Mouse (Mus musculus) retina, adult 2 months (tissue): ENCODE results near the gene Ell2.
"Not testable (repeated sequence)": the region's sequence is repeated elsewhere in the genome, so short reads cannot be mapped to it uniquely, and the experiment has no call there.

Experiments used
- DNase-seq: peaks from one replicate; pipeline ENCODE4 v3.0.0-alpha.2; 2012; ENCODE audit warnings: low read depth, low spot score

Gene Ell2

GRCm38 (mm10) chr13:75706457-75706856, at the start of gene Ell2:
TSS of gene Ell2 (plus strand) at chr13:75706757.
- no peak for DNase-seq

- no peak for DNase-seq
Observed at GRCm38 (mm10) chr13:75685438-75685837, 21.1 kb upstream of the Ell2 start.

GRCm38 (mm10) chr13:75686995-75687394, 19.6 kb upstream of the Ell2 start:
- no peak for DNase-seq

- DNase-seq, result no peak
Observed at GRCm38 (mm10) chr13:75691625-75692024, 14.9 kb upstream of the Ell2 start.

- no peak for DNase-seq
Observed at GRCm38 (mm10) chr13:75693081-75693480, 13.5 kb upstream of the Ell2 start.

- DNase-seq, result no peak
Observed at GRCm38 (mm10) chr13:75702814-75703213, 3.7 kb upstream of the Ell2 start.

GRCm38 (mm10) chr13:75706882-75707816, 592 bp downstream of the Ell2 start:
- peak; percentile 85 for DNase-seq

- DNase-seq, result no peak
Observed at GRCm38 (mm10) chr13:75707821-75708636, 1.5 kb downstream of the Ell2 start.

- no peak for DNase-seq
Observed at GRCm38 (mm10) chr13:75708637-75709002, 2.1 kb downstream of the Ell2 start.

- no peak for DNase-seq
Observed at GRCm38 (mm10) chr13:75709026-75709778, 2.6 kb downstream of the Ell2 start.

- no peak for DNase-seq
Observed at GRCm38 (mm10) chr13:75710152-75710551, 3.6 kb downstream of the Ell2 start.

- DNase-seq, result not testable (repeated sequence)
Observed at GRCm38 (mm10) chr13:75711517-75711916, 5.0 kb downstream of the Ell2 start.

- DNase-seq, result not testable (repeated sequence)
Observed at GRCm38 (mm10) chr13:75712544-75712943, 6.0 kb downstream of the Ell2 start.

GRCm38 (mm10) chr13:75714407-75714806, 7.8 kb downstream of the Ell2 start:
- no peak for DNase-seq

- DNase-seq, result no peak
Observed at GRCm38 (mm10) chr13:75717638-75718302, 11.2 kb downstream of the Ell2 start.

GRCm38 (mm10) chr13:75718376-75718775, 11.8 kb downstream of the Ell2 start:
- no peak for DNase-seq

GRCm38 (mm10) chr13:75719645-75720044, 13.1 kb downstream of the Ell2 start:
- no peak for DNase-seq

- DNase-seq, result no peak
Observed at GRCm38 (mm10) chr13:75726569-75727373, 20.2 kb downstream of the Ell2 start.

GRCm38 (mm10) chr13:75727932-75728331, 21.4 kb downstream of the Ell2 start:
- DNase-seq, result no peak

- no peak for DNase-seq
Observed at GRCm38 (mm10) chr13:75729834-75730233, 23.3 kb downstream of the Ell2 start.
